8 mouse cellular contexts compared by ENCODE assay signal in genomic region chr2:118597673-118598568, GRCm38 (mm10). TPM values are rescaled to one million over a fixed set of nuclear protein-coding genes. Genes with fewer than 3 reads are reported as not detected.
DNase-seq lines count a peak whose midpoint lies in the region; ATAC-seq lines count a peak whose summit lies in the region.

Gene Bub1b (plus strand): TSS chr2:118598211.

- no peaks in the 10 kb centered on the region for H3K27me3 ChIP-seq in heart, embryonic 10.5 days (ENCODE audit: insufficient read depth, poor library complexity, severe bottlenecking)
- H3K27me3 ChIP-seq in kidney, embryonic 15.5 days = no peaks in the 10 kb centered on the region

- peak; percentile 91 to 92 for DNase-seq in B cell, adult 2 months
- peak; percentile 96 for DNase-seq in brain, adult 2 months (ENCODE audit: low read depth, low spot score)
- peak; percentile 97 for DNase-seq in heart, embryonic 10.5 days (ENCODE audit: low spot score)
- DNase-seq in liver = peak; percentile 92
- peak; percentile 90 to 93 for DNase-seq in spleen, postnatal 4 days (ENCODE audit: low spot score in 2 of 2)

- WGBS in heart, embryonic 10.5 days = 6% methylated on average over 41 of the region's 41 CpGs
- 6% methylated on average over 41 of the region's 41 CpGs for WGBS in kidney, embryonic 15.5 days

- H3K4me1 ChIP-seq in heart, embryonic 10.5 days = peaks cover 28% of the 10 kb centered on the region
- H3K4me1 ChIP-seq in kidney, embryonic 15.5 days = peaks cover 32% of the 10 kb centered on the region

- peak within 1 kb of the TSS; percentile 75 for H3K4me2 ChIP-seq in kidney, embryonic 15.5 days

- ATAC-seq in erythroblast, adult 5-6 weeks (replicated peaks; ENCODE audit: low FRiP score, poor library complexity, severe bottlenecking) = peak; percentile 97
- ATAC-seq in kidney, embryonic 15.5 days (replicated peaks; ENCODE audit: low FRiP score) = peak; percentile 97
- peak; percentile 94 for ATAC-seq in monocyte, adult 5-6 weeks (replicated peaks; ENCODE audit: insufficient number of reproducible peaks, low FRiP score, low TSS enrichment, poor library complexity, severe bottlenecking)

- no peaks in the 10 kb centered on the region for H3K9me3 ChIP-seq in heart, embryonic 10.5 days
- H3K9me3 ChIP-seq in kidney, embryonic 15.5 days (replicated peaks) = no peaks in the 10 kb centered on the region

- peak within 1 kb of the TSS; percentile 72 for H3K9ac ChIP-seq in kidney, embryonic 15.5 days

- peak within 1 kb of the TSS; percentile 88 for H3K4me3 ChIP-seq in heart, embryonic 10.5 days
- peak within 1 kb of the TSS; percentile 83 for H3K4me3 ChIP-seq in kidney, embryonic 15.5 days (replicated peaks)

- H3K27ac ChIP-seq in heart, embryonic 10.5 days = peak within 1 kb of the TSS; percentile 91
- H3K27ac ChIP-seq in kidney, embryonic 15.5 days = peak within 1 kb of the TSS; percentile 70

- peaks cover 30% of the 10 kb centered on the region for H3K36me3 ChIP-seq in heart, embryonic 10.5 days
- peaks cover 31% of the 10 kb centered on the region for H3K36me3 ChIP-seq in kidney, embryonic 15.5 days

RNA-seq across cellular contexts. Expression of gene Bub1b, which starts in this region (rescaled TPM):
- total RNA-seq in erythroblast, adult 5-6 weeks (2015; ENCODE audit: low replicate concordance) = 21.7 and 41.2 TPM in 2 replicates
- total RNA-seq in erythroblast, adult 5-6 weeks (2017; ENCODE audit: low replicate concordance) = 36.4 and 48.5 TPM in 2 replicates
- polyA plus RNA-seq in heart, embryonic 10.5 days (2016; fragmentation: Nextera tagmentation; extraction: Ambion mirVana) = 101 and 104 TPM in 2 replicates
- polyA plus RNA-seq in kidney, embryonic 15.5 days (2015; fragmentation: Nextera tagmentation; extraction: Ambion mirVana) = 98.5 and 103 TPM in 2 replicates
- total RNA-seq in monocyte, adult 5-6 weeks (2017) = 9.5 to 15.1 TPM (median 11.3 TPM) in 3 replicates

Comparison
In these comparisons a context has a peak if more than half of its experiments do, and no peak if none do; other contexts are left out.
1. Peak in every context shown above with its lines: DNase-seq, ATAC-seq, H3K4me3 ChIP-seq and H3K27ac ChIP-seq.